Mouse (Mus musculus) gastrocnemius, postnatal 10 days (tissue): ENCODE measurements around the gene Hlcs. TPM values are rescaled to one million over a fixed set of nuclear protein-coding genes. Genes with fewer than 3 reads are reported as not detected.

Experiments
- DNase-seq: peaks from one replicate; pipeline ENCODE4 v3.0.0; 2021; ENCODE audit warnings: mixed read lengths
- total RNA-seq, 2 experiments: library from RNA; stranded (reverse); gene quantifications; 2 replicates each; pipeline ENCODE4 v1.2.3; 2021

The Hlcs gene
- total RNA-seq, 2 experiments from 2014 or later = 7.0 to 7.7 TPM

GRCm38 (mm10) chr16:94163051-94163450, 150.3 kb downstream of the Hlcs start:
- DNase-seq = peak; percentile 30

GRCm38 (mm10) chr16:94162000-94162399, 151.4 kb downstream of the Hlcs start:
- no peak for DNase-seq

- DNase-seq = no peak
Observed at GRCm38 (mm10) chr16:94157819-94158218, 155.6 kb downstream of the Hlcs start.

GRCm38 (mm10) chr16:94155041-94155653, 158.2 kb downstream of the Hlcs start:
- peak; percentile 23 for DNase-seq

- no peak for DNase-seq
Observed at GRCm38 (mm10) chr16:94150125-94151103, 163.0 kb downstream of the Hlcs start.

GRCm38 (mm10) chr16:94148139-94148538, 165.2 kb downstream of the Hlcs start:
- peak; percentile 29 for DNase-seq

- no peak for DNase-seq
Observed at GRCm38 (mm10) chr16:94143325-94143724, 170.0 kb downstream of the Hlcs start.

GRCm38 (mm10) chr16:94140746-94141145, 172.6 kb downstream of the Hlcs start:
- no peak for DNase-seq

- DNase-seq = no peak
Observed at GRCm38 (mm10) chr16:94134218-94134617, 179.2 kb downstream of the Hlcs start.

GRCm38 (mm10) chr16:94128236-94128835, 185.0 kb downstream of the Hlcs start:
- no peak for DNase-seq

- no peak for DNase-seq
Observed at GRCm38 (mm10) chr16:94126200-94126599, 187.2 kb downstream of the Hlcs start.

GRCm38 (mm10) chr16:94125172-94125981, 188.0 kb downstream of the Hlcs start:
- no peak for DNase-seq

- peak; percentile 66 for DNase-seq
Observed at GRCm38 (mm10) chr16:94123247-94123646, 190.1 kb downstream of the Hlcs start.

GRCm38 (mm10) chr16:94122347-94122746, 191.0 kb downstream of the Hlcs start:
- no peak for DNase-seq

GRCm38 (mm10) chr16:94118394-94118793, 195.0 kb downstream of the Hlcs start:
- no peak for DNase-seq

GRCm38 (mm10) chr16:94117333-94117732, 196.0 kb downstream of the Hlcs start:
- no peak for DNase-seq

GRCm38 (mm10) chr16:94114693-94115092, 198.7 kb downstream of the Hlcs start:
- no peak for DNase-seq

- DNase-seq = no peak
Observed at GRCm38 (mm10) chr16:94113160-94113559, 200.2 kb downstream of the Hlcs start.

GRCm38 (mm10) chr16:94097724-94098455, 215.5 kb downstream of the Hlcs start:
- no peak for DNase-seq

- DNase-seq = no peak
Observed at GRCm38 (mm10) chr16:94096479-94096878, 216.9 kb downstream of the Hlcs start.

GRCm38 (mm10) chr16:94095109-94095822, 218.1 kb downstream of the Hlcs start:
- DNase-seq = no peak
